Mouse (Mus musculus) embryonic facial prominence, embryonic 10.5 days (tissue): ENCODE measurements around the gene B3galt1. TPM values are rescaled to one million over a fixed set of nuclear protein-coding genes. Genes with fewer than 3 reads are reported as not detected.
A peak's percentile ranks its signal among the peaks of the same experiment; 100 is the strongest.

Experiments
- DNase-seq: peaks from one replicate; pipeline ENCODE4 v3.0.0-alpha.2; 2017; ENCODE audit warnings: low spot score
- H3K27ac ChIP-seq: fragments of 300-500 bp; sonication (generic); replicated peaks from 2 replicates; pipeline ENCODE4 v1.5.1; 2016; ENCODE audit warnings: mild to moderate bottlenecking
- H3K27me3 ChIP-seq: fragments of 300-500 bp; sonication (generic); replicated peaks from 2 replicates; pipeline ENCODE4 v1.6.1; 2016; ENCODE audit warnings: low read depth, mild to moderate bottlenecking; ENCODE audit not compliant: poor library complexity, severe bottlenecking
- H3K36me3 ChIP-seq: fragments of 300-500 bp; sonication (generic); replicated peaks from 2 replicates; pipeline ENCODE4 v1.6.1; 2016; ENCODE audit warnings: mild to moderate bottlenecking, moderate library complexity
- H3K4me1 ChIP-seq: fragments of 300-500 bp; sonication (generic); 2 replicates; pipeline ENCODE4 v1.6.1; 2016
- H3K4me3 ChIP-seq: fragments of 300-500 bp; sonication (generic); 2 replicates; pipeline ENCODE4 v1.5.1; 2016; ENCODE audit warnings: mild to moderate bottlenecking, moderate library complexity
- H3K9me3 ChIP-seq: fragments of 300-500 bp; sonication (generic); 2 replicates; pipeline ENCODE4 v1.6.1; 2016; ENCODE audit warnings: mild to moderate bottlenecking
- WGBS: fragments of 180-500 bp; shearing (Covaris S2); methylation state at CpG from one replicate; pipeline ENCODE4 v1.1.7; 2016; 5-methylcytosine and 5-hydroxymethylcytosine counted together
- microRNA-seq: library from miRNA; unstranded; fragments of <30 nt; microRNA quantifications from one replicate; pipeline ENCODE4, GENCODE M21; 2017
- polyA plus RNA-seq: library from polyadenylated mRNA; unstranded; fragments of >200 nt; fragmentation: Nextera tagmentation; extraction: Ambion mirVana; gene quantifications from 2 replicates; pipeline ENCODE4 v1.2.1, GENCODE M21; 2016

The B3galt1 gene
- polyA plus RNA-seq, 1 experiment from 2014 or later, result 5.3 TPM

GRCm38 (mm10) chr2:68124751-68125150 is 559.1 kb downstream of the B3galt1 start:
- Histone ChIP-seq H3K4me1 (no peaks in the 10 kb centered on the region), H3K27me3 (no peaks in the 10 kb centered on the region), H3K27ac (no peak overlapping the region), H3K9me3 (0 out of 2 replicates have a peak, but pooled peaks cover 6% of the 10 kb centered on the region), H3K36me3 (no peaks in the 10 kb centered on the region), H3K4me3 (no peak overlapping the region)
- 48% methylated on average over 6 of the region's 6 CpGs for WGBS
- DNase-seq, result peak; percentile 44

- H3K27ac ChIP-seq, result no peak overlapping the region
- no peaks in the 10 kb centered on the region for H3K36me3 ChIP-seq
- DNase-seq, result no peak
- 87% methylated on average over 2 of the region's 2 CpGs for WGBS
- no peak overlapping the region for H3K4me3 ChIP-seq
- 0 out of 2 replicates have a peak, but pooled peaks cover 2% of the 10 kb centered on the region for H3K9me3 ChIP-seq
- H3K27me3 ChIP-seq, result no peaks in the 10 kb centered on the region
- no peaks in the 10 kb centered on the region for H3K4me1 ChIP-seq
Measured at GRCm38 (mm10) chr2:68141094-68141493, 575.4 kb downstream of the B3galt1 start.

DNA sequence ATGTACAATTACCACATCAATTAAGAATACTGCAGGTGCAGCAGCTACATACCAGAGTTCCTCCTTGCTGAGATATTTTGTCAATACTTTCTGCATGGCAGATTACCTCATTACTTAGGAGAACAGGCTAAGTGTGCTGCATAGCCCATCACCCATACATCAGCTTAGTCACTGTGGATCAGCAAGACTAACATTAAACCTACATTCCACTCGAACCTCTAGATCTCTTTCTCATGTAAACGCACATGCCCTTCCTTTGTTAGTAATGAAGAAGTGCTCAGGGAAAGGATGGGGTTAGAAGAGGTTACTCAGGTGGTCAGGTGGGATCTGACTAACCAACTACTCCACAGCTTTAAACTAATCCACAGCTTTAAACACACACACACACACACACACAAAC is 577.6 kb downstream of the B3galt1 start:
- 81% methylated on average over 2 of the region's 2 CpGs for WGBS

GRCm38 (mm10) chr2:68159751-68160150 is 594.1 kb downstream of the B3galt1 start:
- Histone ChIP-seq H3K36me3 (no peaks in the 10 kb centered on the region), H3K4me1 (no peaks in the 10 kb centered on the region), H3K4me3 (no peak overlapping the region), H3K27me3 (no peaks in the 10 kb centered on the region), H3K27ac (no peak overlapping the region), H3K9me3 (no peaks in the 10 kb centered on the region)
- 90% methylated on average over 5 of the region's 5 CpGs for WGBS
- no peak for DNase-seq

More for the DNA sequence above, 577.6 kb downstream of the B3galt1 start:
- H3K27ac ChIP-seq, result no peak overlapping the region
- H3K27me3 ChIP-seq, result no peaks in the 10 kb centered on the region
- H3K9me3 ChIP-seq, result 0 out of 2 replicates have a peak, but pooled peaks cover 2% of the 10 kb centered on the region
- no peaks in the 10 kb centered on the region for H3K36me3 ChIP-seq
- DNase-seq, result no peak
- H3K4me3 ChIP-seq, result no peak overlapping the region
- H3K4me1 ChIP-seq, result no peaks in the 10 kb centered on the region

DNA sequence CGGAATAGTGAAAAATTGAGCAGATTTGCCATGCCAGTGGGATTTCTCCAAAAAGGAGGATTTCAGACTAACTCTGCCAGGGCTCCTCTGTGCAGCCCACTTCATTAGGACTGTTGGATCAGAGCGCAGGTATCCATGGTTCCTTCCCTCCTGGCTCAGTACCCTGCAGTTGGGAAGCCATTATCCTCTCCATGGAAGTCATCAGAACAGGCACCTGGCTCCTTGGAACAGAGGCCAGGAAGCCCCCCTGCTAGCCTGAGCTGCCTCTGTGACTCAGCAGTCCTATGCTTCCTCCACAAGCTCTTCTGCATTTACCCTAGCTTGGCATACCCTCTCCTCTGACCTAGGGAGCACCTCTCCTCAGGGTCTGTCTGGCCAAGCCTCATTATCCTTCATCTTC is 594.9 kb downstream of the B3galt1 start:
- H3K36me3 ChIP-seq, result no peaks in the 10 kb centered on the region
- WGBS, result 90% methylated on average over 2 of the region's 2 CpGs
- no peak for DNase-seq
- H3K9me3 ChIP-seq, result no peaks in the 10 kb centered on the region
- no peak overlapping the region for H3K4me3 ChIP-seq
- H3K4me1 ChIP-seq, result no peaks in the 10 kb centered on the region
- H3K27me3 ChIP-seq, result no peaks in the 10 kb centered on the region
- H3K27ac ChIP-seq, result no peak overlapping the region

- no peaks in the 10 kb centered on the region for H3K4me1 ChIP-seq
- H3K27ac ChIP-seq, result no peak overlapping the region
- DNase-seq, result no peak
- H3K4me3 ChIP-seq, result no peak overlapping the region
- WGBS, result 88% methylated on average over 4 of the region's 4 CpGs
- H3K36me3 ChIP-seq, result no peaks in the 10 kb centered on the region
- no peaks in the 10 kb centered on the region for H3K27me3 ChIP-seq
- H3K9me3 ChIP-seq, result no peaks in the 10 kb centered on the region
Measured at GRCm38 (mm10) chr2:68162012-68162411, 596.3 kb downstream of the B3galt1 start.

DNA sequence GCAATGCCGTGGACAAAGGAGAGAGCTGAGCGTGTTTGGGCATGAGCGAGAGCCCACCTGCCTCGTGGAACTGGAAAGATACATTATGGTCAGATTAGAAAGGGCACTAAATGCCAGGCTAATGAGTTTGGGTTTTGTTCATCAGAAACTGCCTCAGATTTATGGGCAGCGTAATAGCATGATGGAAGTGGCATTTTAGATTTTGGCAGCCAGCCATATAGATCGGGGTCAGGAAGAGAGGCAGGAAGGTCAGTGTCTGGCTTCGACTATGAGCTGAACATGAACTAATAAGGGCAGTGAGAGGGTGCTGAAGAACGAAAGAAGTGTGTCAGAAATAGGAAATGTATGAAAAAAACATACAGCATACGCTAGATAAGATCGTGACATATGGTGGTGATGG is 605.6 kb downstream of the B3galt1 start:
- Histone ChIP-seq H3K27ac (no peak overlapping the region), H3K4me3 (no peak overlapping the region), H3K4me1 (peaks cover 5% of the 10 kb centered on the region), H3K9me3 (no peaks in the 10 kb centered on the region), H3K27me3 (no peaks in the 10 kb centered on the region), H3K36me3 (no peaks in the 10 kb centered on the region)
- DNase-seq, result no peak
- WGBS, result 86% methylated on average over 10 of the region's 10 CpGs

Small RNAs within 50 kb of the gene (microRNA-seq; reads per million reads assigned to microRNA genes)
- gene Mir6335 (not detected), gene Mir7224 (7.0 reads per million, percentile 17 among the genes with 10 or more reads in this experiment)

Other genes starting within 250 kb of the B3galt1 start
- gene Gm21830, start 152.1 kb upstream of the B3galt1 start, polyA plus RNA-seq, result not detected in 2 replicates
- not detected in 2 replicates for gene Gm26727, start 132.7 kb upstream of the B3galt1 start, polyA plus RNA-seq
- gene Xirp2, start 119.9 kb upstream of the B3galt1 start, polyA plus RNA-seq, result not detected in 2 replicates